Mouse (Mus musculus): ENCODE results near the gene Sdk1.

GRCm38 (mm10) chr5:142000247-142000646, 759.0 kb downstream of the Sdk1 start:
- TF ChIP-seq CTCF (IDR thresholded peaks at IDR 0.05; ENCODE audit: control insufficient read depth, insufficient read depth, insufficient replicate concordance, low read depth, low read length) (no peak), POLR2A (IDR thresholded peaks at IDR 0.05; ENCODE audit: control insufficient read depth, low read depth, low read length) (no peak)

Data from testis, adult 2 months (tissue).